Mouse (Mus musculus): ENCODE measurements at regions not wholly inside any gene's neighbourhood (a gene's known extent, or its start where the extent isn't known, plus 50 kb on each side); places are given as distances from the start of the nearest gene placed in this dataset.

- Histone ChIP-seq H3K4me1 (ENCODE audit: control insufficient read depth in 2 of 2, insufficient read depth in 2 of 2, low read length in 2 of 2, poor library complexity in 1 of 2) (peaks cover 0 to 4% of the 10 kb centered on the region in 2 experiments; a peak in 1 of 4 replicates), H3K9me3 (ENCODE audit: control insufficient read depth, insufficient read depth, low read depth, low read length) (no peaks in the 10 kb centered on the region), H3K4me3 (ENCODE audit: insufficient read depth in 1 of 2, low read depth in 1 of 2, low read length in 2 of 2, poor library complexity in 1 of 2, severe bottlenecking in 1 of 2) (no peak overlapping the region), H3K36me3 (ENCODE audit: control insufficient read depth, insufficient read depth, low read length, poor library complexity, severe bottlenecking) (no peaks in the 10 kb centered on the region), H3K27ac (ENCODE audit: insufficient read depth, low read depth, low read length, poor library complexity, severe bottlenecking) (no peak overlapping the region), H3K9ac (ENCODE audit: insufficient read depth, low read depth, low read length, poor library complexity, severe bottlenecking) (no peak overlapping the region)
- DNase-seq (ENCODE audit: low read depth, low spot score) = no peak
- no peak for TF ChIP-seq ZNF384 (IDR thresholded peaks at IDR 0.05; ENCODE audit: low read depth, low read length)
- no peak for TF ChIP-seq MAFK (IDR thresholded peaks at IDR 0.05; ENCODE audit: insufficient read depth, low read depth, low read length)
- no peak for TF ChIP-seq HCFC1 (IDR thresholded peaks at IDR 0.05; ENCODE audit: borderline replicate concordance, insufficient read depth, low read length)
- TF ChIP-seq ZC3H11A (IDR thresholded peaks at IDR 0.05; ENCODE audit: borderline replicate concordance, low read depth, low read length) = no peak
- in situ Hi-C loops (cut with MboI; ENCODE audit: low sequenced_read_pairs in 2 of 2, unreplicated experiment in 2 of 2) = no loop called here
These were observed 515.8 kb upstream of the Gm9747 start for GRCm38 (mm10) chr1:81717091-81717490.

- Histone ChIP-seq H3K36me3 (ENCODE audit: control insufficient read depth, insufficient read depth, low read length, poor library complexity, severe bottlenecking) (no peaks in the 10 kb centered on the region), H3K4me1 (ENCODE audit: control insufficient read depth in 2 of 2, insufficient read depth in 2 of 2, low read length in 2 of 2, poor library complexity in 1 of 2) (peaks cover 0 to 4% of the 10 kb centered on the region in 2 experiments; a peak in 1 of 4 replicates), H3K9ac (ENCODE audit: insufficient read depth, low read depth, low read length, poor library complexity, severe bottlenecking) (no peak overlapping the region), H3K27ac (ENCODE audit: insufficient read depth, low read depth, low read length, poor library complexity, severe bottlenecking) (no peak overlapping the region), H3K4me3 (ENCODE audit: insufficient read depth in 1 of 2, low read depth in 1 of 2, low read length in 2 of 2, poor library complexity in 1 of 2, severe bottlenecking in 1 of 2) (no peak overlapping the region), H3K9me3 (ENCODE audit: control insufficient read depth, insufficient read depth, low read depth, low read length) (no peaks in the 10 kb centered on the region)
- in situ Hi-C loops (cut with MboI; ENCODE audit: low sequenced_read_pairs in 2 of 2, unreplicated experiment in 2 of 2) = no loop called here
- TF ChIP-seq HCFC1 (IDR thresholded peaks at IDR 0.05; ENCODE audit: borderline replicate concordance, insufficient read depth, low read length) (no peak), ZNF384 (IDR thresholded peaks at IDR 0.05; ENCODE audit: low read depth, low read length) (no peak), CHD2 (IDR thresholded peaks at IDR 0.05; ENCODE audit: low read depth, low read length) (no peak), ZC3H11A (IDR thresholded peaks at IDR 0.05; ENCODE audit: borderline replicate concordance, low read depth, low read length) (no peak), MAFK (IDR thresholded peaks at IDR 0.05; ENCODE audit: insufficient read depth, low read depth, low read length) (no peak)
- peak; percentile 28 for DNase-seq (ENCODE audit: low read depth, low spot score)
These were observed 514.7 kb upstream of the Gm9747 start for GRCm38 (mm10) chr1:81718233-81718632.

GRCm38 (mm10) chr1:81724859-81725258, 508.1 kb upstream of the Gm9747 start:
- no peaks in the 10 kb centered on the region for H3K36me3 ChIP-seq (ENCODE audit: control insufficient read depth, insufficient read depth, low read length, poor library complexity, severe bottlenecking)
- in situ Hi-C loops (cut with MboI; ENCODE audit: low sequenced_read_pairs in 2 of 2, unreplicated experiment in 2 of 2) = no loop called here
- no peak for TF ChIP-seq ZNF384 (IDR thresholded peaks at IDR 0.05; ENCODE audit: low read depth, low read length)
- no peak for TF ChIP-seq CHD2 (IDR thresholded peaks at IDR 0.05; ENCODE audit: low read depth, low read length)
- no peak for TF ChIP-seq ZC3H11A (IDR thresholded peaks at IDR 0.05; ENCODE audit: borderline replicate concordance, low read depth, low read length)
- no peak for TF ChIP-seq HCFC1 (IDR thresholded peaks at IDR 0.05; ENCODE audit: borderline replicate concordance, insufficient read depth, low read length)
- no peak for TF ChIP-seq MAFK (IDR thresholded peaks at IDR 0.05; ENCODE audit: insufficient read depth, low read depth, low read length)

GRCm38 (mm10) chr1:81726268-81727132, 506.4 kb upstream of the Gm9747 start:
- no peaks in the 10 kb centered on the region for H3K9me3 ChIP-seq (ENCODE audit: control insufficient read depth, insufficient read depth, low read depth, low read length)
- H3K27ac ChIP-seq (ENCODE audit: insufficient read depth, low read depth, low read length, poor library complexity, severe bottlenecking) = no peak overlapping the region
- no peaks in the 10 kb centered on the region for H3K4me1 ChIP-seq (ENCODE audit: control insufficient read depth in 2 of 2, insufficient read depth in 2 of 2, low read length in 2 of 2, poor library complexity in 1 of 2)
- no peak overlapping the region for H3K4me3 ChIP-seq (ENCODE audit: insufficient read depth in 1 of 2, low read depth in 1 of 2, low read length in 2 of 2, poor library complexity in 1 of 2, severe bottlenecking in 1 of 2)
- no peaks in the 10 kb centered on the region for H3K36me3 ChIP-seq (ENCODE audit: control insufficient read depth, insufficient read depth, low read length, poor library complexity, severe bottlenecking)
- no peak for DNase-seq (ENCODE audit: low read depth, low spot score)
- no peak overlapping the region for H3K9ac ChIP-seq (ENCODE audit: insufficient read depth, low read depth, low read length, poor library complexity, severe bottlenecking)
- TF ChIP-seq MAFK (IDR thresholded peaks at IDR 0.05; ENCODE audit: insufficient read depth, low read depth, low read length) (no peak), CHD2 (IDR thresholded peaks at IDR 0.05; ENCODE audit: low read depth, low read length) (no peak), ZNF384 (IDR thresholded peaks at IDR 0.05; ENCODE audit: low read depth, low read length) (no peak), HCFC1 (IDR thresholded peaks at IDR 0.05; ENCODE audit: borderline replicate concordance, insufficient read depth, low read length) (no peak), ZC3H11A (IDR thresholded peaks at IDR 0.05; ENCODE audit: borderline replicate concordance, low read depth, low read length) (no peak)
- in situ Hi-C loops (cut with MboI; ENCODE audit: low sequenced_read_pairs in 2 of 2, unreplicated experiment in 2 of 2) = no loop called here

More at GRCm38 (mm10) chr1:81724859-81725258, 508.1 kb upstream of the Gm9747 start:
- Histone ChIP-seq H3K4me1 (ENCODE audit: control insufficient read depth in 2 of 2, insufficient read depth in 2 of 2, low read length in 2 of 2, poor library complexity in 1 of 2) (no peaks in the 10 kb centered on the region), H3K27ac (ENCODE audit: insufficient read depth, low read depth, low read length, poor library complexity, severe bottlenecking) (no peak overlapping the region), H3K9ac (ENCODE audit: insufficient read depth, low read depth, low read length, poor library complexity, severe bottlenecking) (no peak overlapping the region), H3K9me3 (ENCODE audit: control insufficient read depth, insufficient read depth, low read depth, low read length) (no peaks in the 10 kb centered on the region), H3K4me3 (ENCODE audit: insufficient read depth in 1 of 2, low read depth in 1 of 2, low read length in 2 of 2, poor library complexity in 1 of 2, severe bottlenecking in 1 of 2) (no peak overlapping the region)
- DNase-seq (ENCODE audit: low read depth, low spot score) = no peak
